20 mouse cellular contexts compared by ENCODE assay signal in genomic region chr2:172278979-172279378, GRCm38 (mm10). TPM values are rescaled to one million over a fixed set of nuclear protein-coding genes. Genes with fewer than 3 reads are reported as not detected.
DNase-seq lines count a peak whose midpoint lies in the region.
"Had no signal": no experiment of that assay in that cellular context is flagged by ENCODE, and none has a peak within 500 bp of the region (broad histone marks: within the 10 kb centered on the region; RNA-seq: fewer than 3 reads in every experiment).

No protein-coding gene starts in this region.

- peak; percentile 79 for DNase-seq in R1 (ENCODE audit: low read depth, low spot score)
- peak; percentile 60 for DNase-seq in ZHBTc4 (ENCODE audit: low read depth, low spot score)
- DNase-seq in layer of hippocampus, postnatal 25 days (ENCODE audit: extremely low spot score in 1 of 2, low spot score in 1 of 2): no peak
- no peak for DNase-seq in adrenal gland, postnatal 4 days (ENCODE audit: low spot score in 2 of 2)
- DNase-seq: adrenal gland, adult 2 months; adrenal gland, adult 8-10 months; adrenal gland, postnatal 10 days; adrenal gland, postnatal 14 days; adrenal gland, postnatal 25 days; adrenal gland, postnatal 36 days; B cell, adult 2 months; cerebellum, adult 11 months; cerebellum, adult 11-12 months; cerebellum, adult 18-20 months; cerebellum, adult 2 months; cerebellum, adult 8-10 months; cerebellum, adult 9-10 months had no signal

RNA-seq across cellular contexts. Expression of gene Mc3r, which starts 30.7 kb away (rescaled TPM):
- under 1 TPM; 0.12 to 0.23 TPM for total RNA-seq in layer of hippocampus, postnatal 25 days (2021)
- total RNA-seq in adrenal gland, postnatal 4 days (2021): not detected
- total RNA-seq: adrenal gland, adult 18-20 months; adrenal gland, adult 2 months; adrenal gland, adult 8-10 months; adrenal gland, postnatal 10 days; adrenal gland, postnatal 14 days; adrenal gland, postnatal 25 days; adrenal gland, postnatal 36 days; CH12.LX; ES-E14 had no signal

Comparison
In these comparisons a context has a peak if more than half of its experiments do, and no peak if none do; other contexts are left out.
1. DNase-seq: peak in R1 (single experiment) and ZHBTc4 (single experiment); none in layer of hippocampus, postnatal 25 days (0 of 2) and adrenal gland, postnatal 4 days (0 of 2).